Mouse (Mus musculus): Measurements from ENCODE around the gene Six6. TPM values are rescaled to one million over a fixed set of nuclear protein-coding genes. Genes with fewer than 3 reads are reported as not detected.

The Six6 gene
- polyA plus RNA-seq, 1 experiment: not detected

DNA sequence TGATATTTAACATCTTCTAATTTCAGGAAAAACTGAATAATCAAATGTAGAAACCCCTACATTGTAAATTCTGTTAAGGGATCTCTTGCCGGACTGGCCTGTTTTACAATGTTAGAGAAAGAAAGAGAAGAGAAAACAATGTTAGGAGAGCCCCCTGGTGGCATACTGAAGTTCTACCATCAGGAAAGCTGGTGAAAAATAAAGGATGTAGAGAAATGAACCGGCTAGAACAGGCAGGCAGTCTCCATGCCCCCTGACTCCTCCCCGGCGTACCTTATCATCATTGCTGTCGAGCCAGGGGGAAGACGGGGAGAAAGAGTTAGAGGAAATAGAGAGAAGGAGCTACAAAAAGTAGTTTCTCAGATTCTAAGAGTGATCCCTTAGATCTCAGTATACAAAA is 33.5 kb downstream of the Six6 start:
- peak; percentile 51 for DNase-seq
- H3K4me1 ChIP-seq (replicated peaks; ENCODE audit: control insufficient read depth, insufficient read depth, low read length): no peaks in the 10 kb centered on the region
- 3% methylated on average over 6 of the region's 6 CpGs for WGBS
- no peak overlapping the region for H3K27ac ChIP-seq (ENCODE audit: control insufficient read depth, insufficient read depth, low read length)
- no peaks in the 10 kb centered on the region for H3K36me3 ChIP-seq (ENCODE audit: control insufficient read depth, insufficient read depth, low read length)
- no peak overlapping the region for H3K4me3 ChIP-seq (ENCODE audit: control insufficient read depth, insufficient read depth, low read length)
- TF ChIP-seq POLR2A (IDR thresholded peaks at IDR 0.05; ENCODE audit: control insufficient read depth, extremely low read depth, insufficient read depth, low read length, poor library complexity) (no peak), CTCF (IDR thresholded peaks at IDR 0.05; ENCODE audit: borderline replicate concordance, control insufficient read depth, extremely low read depth, insufficient read depth, low read length, poor library complexity) (no peak)
- no peaks in the 10 kb centered on the region for H3K27me3 ChIP-seq (ENCODE audit: control insufficient read depth, insufficient read depth, low read length)

DNA sequence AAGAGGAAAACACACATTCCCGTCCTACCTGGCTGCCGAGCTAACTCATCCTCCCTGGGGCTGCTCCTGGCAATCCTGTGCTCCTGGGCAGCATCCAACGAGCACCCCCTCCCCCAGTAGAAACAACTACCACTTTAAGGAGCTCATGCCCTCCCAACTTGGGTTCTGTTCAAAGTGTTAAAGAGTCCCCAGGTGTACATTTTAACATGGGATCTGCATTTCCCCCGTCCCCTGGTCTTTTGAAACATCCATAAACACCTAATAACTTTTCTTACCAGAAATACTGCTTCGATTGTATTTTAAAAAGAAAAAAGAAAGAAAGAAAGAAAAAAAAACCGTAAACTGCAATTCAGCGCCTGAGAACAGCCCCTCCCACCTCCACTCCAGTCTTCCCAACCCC is 36.5 kb downstream of the Six6 start:
- no peak for DNase-seq
- H3K4me1 ChIP-seq (replicated peaks; ENCODE audit: control insufficient read depth, insufficient read depth, low read length): no peaks in the 10 kb centered on the region
- no peak overlapping the region for H3K27ac ChIP-seq (ENCODE audit: control insufficient read depth, insufficient read depth, low read length)
- WGBS: 10% methylated on average over 7 of the region's 7 CpGs
- H3K36me3 ChIP-seq (ENCODE audit: control insufficient read depth, insufficient read depth, low read length): no peaks in the 10 kb centered on the region
- TF ChIP-seq CTCF (IDR thresholded peaks at IDR 0.05; ENCODE audit: borderline replicate concordance, control insufficient read depth, extremely low read depth, insufficient read depth, low read length, poor library complexity) (no peak), POLR2A (IDR thresholded peaks at IDR 0.05; ENCODE audit: control insufficient read depth, extremely low read depth, insufficient read depth, low read length, poor library complexity) (no peak)
- H3K27me3 ChIP-seq (ENCODE audit: control insufficient read depth, insufficient read depth, low read length): no peaks in the 10 kb centered on the region
- no peak overlapping the region for H3K4me3 ChIP-seq (ENCODE audit: control insufficient read depth, insufficient read depth, low read length)

DNA sequence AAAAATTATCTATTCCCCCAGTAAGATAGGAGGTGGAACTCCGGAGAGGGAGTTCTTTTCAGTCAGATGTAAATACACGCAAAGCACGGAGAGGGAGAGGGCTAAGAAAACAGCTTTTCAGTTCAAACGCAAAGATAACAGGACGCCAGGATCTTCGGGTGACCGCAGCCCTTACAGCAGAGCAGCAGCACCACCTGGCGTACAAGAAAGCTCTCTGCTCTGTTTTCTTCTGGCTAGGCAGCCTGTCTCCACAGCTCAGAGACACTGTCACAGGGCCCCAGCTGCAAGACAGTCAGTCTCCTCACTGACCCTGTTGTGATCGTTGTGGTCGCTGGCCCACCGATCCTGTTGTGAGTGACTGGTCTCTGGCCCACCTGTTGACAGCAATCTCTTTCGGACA is 37.0 kb downstream of the Six6 start:
- 5% methylated on average over 12 of the region's 12 CpGs for WGBS
- Histone ChIP-seq H3K36me3 (ENCODE audit: control insufficient read depth, insufficient read depth, low read length) (no peaks in the 10 kb centered on the region), H3K4me3 (ENCODE audit: control insufficient read depth, insufficient read depth, low read length) (no peak overlapping the region), H3K27me3 (ENCODE audit: control insufficient read depth, insufficient read depth, low read length) (no peaks in the 10 kb centered on the region), H3K4me1 (replicated peaks; ENCODE audit: control insufficient read depth, insufficient read depth, low read length) (no peaks in the 10 kb centered on the region), H3K27ac (ENCODE audit: control insufficient read depth, insufficient read depth, low read length) (no peak overlapping the region)
- DNase-seq: peak; percentile 77
- TF ChIP-seq CTCF (IDR thresholded peaks at IDR 0.05; ENCODE audit: borderline replicate concordance, control insufficient read depth, extremely low read depth, insufficient read depth, low read length, poor library complexity) (peak; percentile 68; the same call in 1 of the 2 replicates), POLR2A (IDR thresholded peaks at IDR 0.05; ENCODE audit: control insufficient read depth, extremely low read depth, insufficient read depth, low read length, poor library complexity) (no peak)

DNA sequence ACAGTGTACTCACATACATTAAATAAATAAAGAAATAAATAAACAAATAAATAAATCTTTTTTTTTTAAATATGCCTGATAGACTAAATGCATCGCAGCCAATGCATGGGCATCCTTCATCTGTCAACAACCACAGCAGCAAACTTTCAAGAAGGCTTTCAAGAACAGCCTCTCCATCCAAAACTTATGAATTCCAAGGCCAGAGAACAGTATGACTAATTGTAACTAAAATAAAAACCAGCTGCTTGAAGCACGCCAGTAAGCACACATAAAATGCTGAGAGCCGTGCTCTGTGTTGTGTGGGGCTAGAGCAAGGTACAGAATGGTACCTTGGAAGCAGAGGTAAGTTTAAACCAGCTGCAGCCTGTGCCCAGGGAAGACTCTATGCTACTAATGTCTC is 38.2 kb downstream of the Six6 start:
- H3K4me1 ChIP-seq (replicated peaks; ENCODE audit: control insufficient read depth, insufficient read depth, low read length): no peaks in the 10 kb centered on the region
- H3K27ac ChIP-seq (ENCODE audit: control insufficient read depth, insufficient read depth, low read length): no peak overlapping the region
- no peak for DNase-seq
- no peak overlapping the region for H3K4me3 ChIP-seq (ENCODE audit: control insufficient read depth, insufficient read depth, low read length)
- WGBS: 93% methylated on average over 3 of the region's 3 CpGs
- TF ChIP-seq CTCF (IDR thresholded peaks at IDR 0.05; ENCODE audit: borderline replicate concordance, control insufficient read depth, extremely low read depth, insufficient read depth, low read length, poor library complexity) (no peak), POLR2A (IDR thresholded peaks at IDR 0.05; ENCODE audit: control insufficient read depth, extremely low read depth, insufficient read depth, low read length, poor library complexity) (no peak)
- no peaks in the 10 kb centered on the region for H3K27me3 ChIP-seq (ENCODE audit: control insufficient read depth, insufficient read depth, low read length)
- H3K36me3 ChIP-seq (ENCODE audit: control insufficient read depth, insufficient read depth, low read length): no peaks in the 10 kb centered on the region

DNA sequence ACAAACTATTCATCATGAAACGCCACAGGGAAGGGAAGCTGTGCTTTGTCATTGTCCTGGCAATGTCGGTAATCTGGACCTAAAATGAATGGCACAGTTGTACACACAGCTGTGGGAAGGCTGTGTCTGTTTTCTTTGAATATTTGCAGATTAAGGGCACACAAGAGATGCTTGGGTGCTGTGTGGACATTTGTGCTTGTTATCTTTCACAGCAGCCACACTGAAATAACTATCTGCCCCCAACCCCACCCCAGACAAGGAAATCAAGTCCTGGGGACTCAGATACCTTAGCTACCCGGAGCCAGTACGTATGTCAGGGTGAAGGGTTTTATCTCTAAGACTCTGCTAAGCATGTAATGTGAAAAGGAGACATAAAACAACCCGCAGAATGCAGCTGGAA is 39.5 kb downstream of the Six6 start:
- no peaks in the 10 kb centered on the region for H3K4me1 ChIP-seq (replicated peaks; ENCODE audit: control insufficient read depth, insufficient read depth, low read length)
- H3K4me3 ChIP-seq (ENCODE audit: control insufficient read depth, insufficient read depth, low read length): no peak overlapping the region
- no peak for DNase-seq
- H3K36me3 ChIP-seq (ENCODE audit: control insufficient read depth, insufficient read depth, low read length): no peaks in the 10 kb centered on the region
- no peak overlapping the region for H3K27ac ChIP-seq (ENCODE audit: control insufficient read depth, insufficient read depth, low read length)
- H3K27me3 ChIP-seq (ENCODE audit: control insufficient read depth, insufficient read depth, low read length): no peaks in the 10 kb centered on the region
- WGBS: 80% methylated on average over 5 of the region's 5 CpGs
- TF ChIP-seq CTCF (IDR thresholded peaks at IDR 0.05; ENCODE audit: borderline replicate concordance, control insufficient read depth, extremely low read depth, insufficient read depth, low read length, poor library complexity) (no peak), POLR2A (IDR thresholded peaks at IDR 0.05; ENCODE audit: control insufficient read depth, extremely low read depth, insufficient read depth, low read length, poor library complexity) (no peak)

DNA sequence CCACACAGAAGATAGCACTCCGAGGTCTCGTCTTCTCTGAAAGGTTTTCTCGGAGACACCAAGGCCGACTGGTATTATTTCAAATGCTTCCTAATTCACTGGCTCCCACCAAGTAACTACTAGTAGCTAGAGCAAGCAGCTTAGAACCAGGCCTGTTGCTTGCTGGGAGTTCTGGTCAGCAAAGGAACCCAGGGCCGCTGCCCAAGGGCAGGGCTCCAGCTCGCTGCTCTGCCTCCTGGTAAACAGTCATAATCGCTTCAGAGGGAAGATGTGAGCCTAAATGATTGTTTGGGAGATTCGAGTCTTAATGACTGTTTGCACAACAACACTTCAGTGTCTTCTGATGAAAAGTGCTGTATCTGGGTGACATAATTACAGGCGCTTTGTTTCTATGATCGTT is 42.9 kb downstream of the Six6 start:
- Histone ChIP-seq H3K4me3 (ENCODE audit: control insufficient read depth, insufficient read depth, low read length) (no peak overlapping the region), H3K27ac (ENCODE audit: control insufficient read depth, insufficient read depth, low read length) (no peak overlapping the region), H3K27me3 (ENCODE audit: control insufficient read depth, insufficient read depth, low read length) (no peaks in the 10 kb centered on the region), H3K4me1 (replicated peaks; ENCODE audit: control insufficient read depth, insufficient read depth, low read length) (no peaks in the 10 kb centered on the region), H3K36me3 (ENCODE audit: control insufficient read depth, insufficient read depth, low read length) (no peaks in the 10 kb centered on the region)
- 89% methylated on average over 10 of the region's 10 CpGs for WGBS
- TF ChIP-seq CTCF (IDR thresholded peaks at IDR 0.05; ENCODE audit: borderline replicate concordance, control insufficient read depth, extremely low read depth, insufficient read depth, low read length, poor library complexity) (no peak), POLR2A (IDR thresholded peaks at IDR 0.05; ENCODE audit: control insufficient read depth, extremely low read depth, insufficient read depth, low read length, poor library complexity) (no peak)
- DNase-seq: no peak
